Mouse (Mus musculus): Measurements from ENCODE around the gene Dnase1l3.

DNA sequence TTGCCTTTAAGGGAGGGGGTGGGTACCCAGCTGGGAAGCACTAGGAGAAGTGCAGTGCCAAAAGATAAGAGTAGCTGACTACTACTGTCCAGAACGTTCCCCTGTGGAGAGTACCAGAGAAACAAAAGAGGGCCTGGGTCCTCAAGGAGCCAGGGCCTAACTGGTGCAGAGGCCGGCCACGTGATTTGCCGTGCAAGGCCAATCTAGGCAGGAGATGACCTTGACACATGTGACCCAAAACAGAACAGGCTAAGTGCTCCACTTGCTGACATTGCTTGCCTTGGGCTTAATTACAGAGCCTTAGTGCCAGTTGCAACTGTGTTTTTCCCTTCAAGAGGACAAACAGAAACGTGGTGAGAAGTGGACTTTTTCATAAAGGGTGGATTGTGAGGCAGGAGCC is 53.0 kb downstream of the Dnase1l3 start:
- TF ChIP-seq CTCF (IDR thresholded peaks at IDR 0.05; ENCODE audit: low read depth) (no peak), EP300 (optimal IDR thresholded peaks at IDR 0.05) (no peak)

Data from stomach, postnatal 0 days (tissue).